Mouse (Mus musculus) liver, embryonic 14.5 days (tissue): ENCODE results near the gene 4933430I17Rik. TPM values are rescaled to one million over a fixed set of nuclear protein-coding genes. Genes with fewer than 3 reads are reported as not detected.
A peak's percentile ranks its signal among the peaks of the same experiment; 100 is the strongest.

Experiments
- ATAC-seq: fragments of 200-750 bp; cut with Nextera tagmentation; 2 replicates; pipeline ENCODE4 v1.8.0; 2017; ENCODE audit warnings: moderate number of reproducible peaks, mild to moderate bottlenecking, moderate library complexity; ENCODE audit not compliant: insufficient read depth
- DNase-seq, 3 experiments: peaks; one replicate each; pipeline ENCODE4 v3.0.0-alpha.2; 2012 to 2013; ENCODE audit warnings: low read depth in 3 of 3, low spot score in 3 of 3
- H3K27ac ChIP-seq: fragments of 300-500 bp; sonication (generic); 2 replicates; pipeline ENCODE4 v1.5.1; 2014; ENCODE audit warnings: moderate library complexity, mild to moderate bottlenecking, control low read depth, inconsistent platforms
- H3K27me3 ChIP-seq: fragments of 300-500 bp; sonication (generic); 2 replicates; pipeline ENCODE4 v1.6.1; 2014; ENCODE audit warnings: mild to moderate bottlenecking, low read length, moderate library complexity; ENCODE audit not compliant: control insufficient read depth, insufficient read depth
- H3K36me3 ChIP-seq: fragments of 300-500 bp; sonication (generic); replicated peaks from 2 replicates; pipeline ENCODE4 v1.6.1; 2014; ENCODE audit warnings: low read depth; ENCODE audit not compliant: control insufficient read depth, insufficient read depth
- H3K4me1 ChIP-seq, 2 experiments: fragments of 200-500 bp in 1 of 2; fragments of 300-500 bp in 1 of 2; sonication (generic) in 1 of 2; replicated peaks; 2 replicates each; pipeline ENCODE4 v1.6.1; 2012 to 2014; ENCODE audit warnings: antibody characterized with exemption in 1 of 2, inconsistent platforms in 1 of 2, low read length in 1 of 2; ENCODE audit not compliant: control insufficient read depth in 2 of 2, insufficient read depth in 2 of 2
- H3K4me2 ChIP-seq: fragments of 300-500 bp; sonication (generic); 2 replicates; pipeline ENCODE4 v1.6.1; 2014; ENCODE audit warnings: low read depth, mild to moderate bottlenecking, control low read depth, moderate library complexity
- H3K4me3 ChIP-seq, 2 experiments: fragments of 200-500 bp in 1 of 2; fragments of 300-500 bp in 1 of 2; sonication (generic) in 1 of 2; 2 replicates each; pipeline ENCODE4 v1.5.1; 2012 to 2014; ENCODE audit warnings: low read depth in 2 of 2, low read length in 2 of 2, mild to moderate bottlenecking in 2 of 2, control low read depth in 1 of 2, inconsistent platforms in 1 of 2, moderate library complexity in 1 of 2; ENCODE audit not compliant: insufficient read depth in 1 of 2
- H3K9ac ChIP-seq: fragments of 300-500 bp; sonication (generic); replicated peaks from 2 replicates; pipeline ENCODE4 v1.6.1; 2014; ENCODE audit warnings: mild to moderate bottlenecking, control low read depth, moderate library complexity
- H3K9me3 ChIP-seq: fragments of 300-500 bp; sonication (generic); 2 replicates; pipeline ENCODE4 v1.6.1; 2016; ENCODE audit warnings: low read length, mixed read lengths; ENCODE audit not compliant: control insufficient read depth
- CTCF ChIP-seq: IDR thresholded peaks from 2 replicates; pipeline ENCODE4 v1.5.1; 2016; ENCODE audit warnings: antibody characterized with exemption, low read depth, control low read depth
- EP300 ChIP-seq: IDR thresholded peaks from 2 replicates; pipeline ENCODE4 v1.6.1; 2016; ENCODE audit warnings: antibody characterized with exemption, low read depth
- WGBS: fragments of 180-500 bp; shearing (Covaris S2); extraction: QIAGEN DNeasy Blood & Tissue Kit; methylation state at CpG from one replicate; pipeline ENCODE4 v1.1.7; 2014; ENCODE audit not compliant: insufficient replicate concordance; 5-methylcytosine and 5-hydroxymethylcytosine counted together
- polyA plus RNA-seq, 2 experiments: library from polyadenylated mRNA; depleted of rRNA in 1 of 2; stranded (reverse) in 1 of 2; unstranded in 1 of 2; fragments of >200 nt; fragmentation: Nextera tagmentation in 1 of 2; extraction: Ambion mirVana in 1 of 2; gene quantifications; 2 replicates each; pipeline versions ENCODE4 v1.2.1 to v1.2.3; 2012 to 2014

4933430I17Rik gene
- polyA plus RNA-seq, 2 experiments, result 0.12 to 0.20 TPM

DNA sequence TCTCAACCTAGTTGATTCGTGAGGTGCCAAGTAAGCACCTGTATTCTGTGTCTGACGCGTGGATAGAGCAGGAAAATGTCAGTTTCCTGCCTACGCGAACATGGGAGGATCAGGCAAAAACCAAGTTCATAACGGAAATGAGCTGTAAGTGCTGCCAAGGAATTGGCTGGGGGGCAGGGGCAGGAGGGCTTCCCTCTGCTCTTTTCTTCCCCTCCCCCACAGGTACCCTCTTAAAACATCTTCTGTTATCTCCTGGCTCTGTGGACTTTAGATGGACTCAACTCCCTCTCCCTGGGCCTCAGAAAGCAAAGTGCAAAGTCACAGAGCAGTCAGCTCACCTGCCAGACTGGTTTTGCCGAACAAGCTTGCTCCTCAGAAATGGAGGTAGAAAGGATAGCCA is 22.2 kb upstream of the 4933430I17Rik start:
- ATAC-seq (no peak), DNase-seq (no peak)
- Histone ChIP-seq H3K9me3 (no peaks in the 10 kb centered on the region), H3K27ac (peak overlapping the region; percentile 16; the same call in 1 of the 2 replicates), H3K4me1 (peaks cover 2 to 22% of the 10 kb centered on the region in 2 experiments; a peak in 3 of 4 replicates), H3K4me3 (peak overlapping the region in 1 of 2 experiments; percentile 73; a peak in 1 of 4 replicates), H3K4me2 (peak overlapping the region; percentile 76), H3K9ac (no peak overlapping the region), H3K36me3 (peaks cover 9% of the 10 kb centered on the region), H3K27me3 (no peaks in the 10 kb centered on the region)
- WGBS, result 52% methylated on average over 7 of the region's 7 CpGs
- no peak for TF ChIP-seq EP300
- no peak for TF ChIP-seq CTCF

DNA sequence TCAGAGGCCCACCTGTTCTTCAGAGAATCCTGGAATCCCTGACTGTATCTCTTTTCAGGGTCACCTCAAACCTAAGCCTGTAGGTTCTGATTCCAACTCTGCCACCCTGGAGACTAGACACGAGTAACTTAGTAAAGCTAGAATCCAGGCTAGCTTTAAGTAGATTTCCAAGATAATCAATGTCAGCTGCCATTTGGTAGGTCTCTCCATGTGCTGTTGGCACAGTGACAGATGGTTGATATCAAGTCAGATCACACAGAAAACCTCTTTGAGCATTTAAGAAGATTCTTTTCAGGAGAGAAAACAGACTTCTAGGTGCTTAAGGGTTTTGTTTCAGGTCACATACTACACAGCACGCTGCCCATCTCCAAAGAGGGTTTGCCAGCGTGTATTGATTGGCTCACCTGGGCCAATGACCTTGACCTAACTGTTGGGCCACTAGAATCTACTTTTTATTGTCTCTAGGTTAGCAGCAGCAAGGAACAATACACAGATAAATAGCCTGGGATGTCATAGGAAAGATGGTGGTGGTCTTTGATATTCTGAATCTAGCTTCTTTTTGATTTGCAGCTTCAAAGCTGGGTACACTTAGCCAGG is 21.7 kb upstream of the 4933430I17Rik start, which contains the start of gene Hdhd3:
Gene Hdhd3, minus strand, starts transcription at position 94 of the 597 bp plus-strand sequence.
- Histone ChIP-seq H3K9me3 (no peaks in the 10 kb centered on the region), H3K4me2 (peak within 1 kb of the TSS; percentile 76), H3K4me1 (peaks cover 2 to 23% of the 10 kb centered on the region in 2 experiments; a peak in 3 of 4 replicates), H3K9ac (peak within 1 kb of the TSS; percentile 70), H3K36me3 (peaks cover 14% of the 10 kb centered on the region), H3K27ac (peak within 1 kb of the TSS; percentile 16), H3K27me3 (no peaks in the 10 kb centered on the region), H3K4me3 (peak within 1 kb of the TSS; percentile 73 to 90)
- DNase-seq (no peak), ATAC-seq (no peak)
- 73% methylated on average over 3 of the region's 3 CpGs for WGBS
- no peak for TF ChIP-seq EP300
- no peak for TF ChIP-seq CTCF

DNA sequence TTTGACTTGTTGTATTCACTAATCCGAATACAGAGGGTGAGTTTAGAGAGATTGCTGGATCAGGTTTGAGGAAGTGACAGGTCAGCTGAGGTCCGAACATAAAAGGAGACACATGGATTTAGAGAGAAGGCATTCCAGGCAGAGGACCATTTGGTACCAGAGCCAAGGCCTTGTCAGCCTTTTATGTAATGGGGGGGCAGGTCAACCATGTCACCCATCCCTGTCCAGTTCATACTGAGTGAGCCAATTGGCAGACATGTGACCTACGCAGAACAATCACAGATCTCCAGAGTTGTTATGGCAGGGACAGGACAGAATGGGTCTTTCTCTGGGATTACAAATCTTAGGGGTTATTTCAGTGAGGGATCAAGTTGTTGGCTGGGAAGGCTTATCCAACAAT is 19.2 kb upstream of the 4933430I17Rik start:
- DNase-seq, result no peak

DNA sequence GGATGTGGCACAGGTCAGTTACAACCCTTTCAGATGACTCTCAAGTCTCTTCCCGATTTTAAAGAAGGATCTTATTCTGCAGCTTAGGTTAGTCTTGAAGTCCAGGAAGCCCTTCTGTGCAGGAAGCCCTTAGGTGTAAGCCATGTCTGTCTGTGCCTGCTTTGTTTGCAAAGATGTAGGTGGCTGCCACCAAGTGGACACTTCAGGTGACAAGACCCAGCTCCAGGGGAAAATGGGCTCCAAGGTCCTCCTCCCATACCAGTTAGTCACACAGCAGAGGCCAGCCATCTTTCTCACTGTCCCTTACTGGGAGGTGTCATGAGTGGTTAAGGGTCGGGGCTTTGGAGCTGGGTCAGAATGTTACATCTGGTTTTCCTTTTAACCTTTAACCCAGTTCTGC is 18.4 kb upstream of the 4933430I17Rik start:
- H3K27ac ChIP-seq, result peak overlapping the region; percentile 55

More for the DNA sequence above, 19.2 kb upstream of the 4933430I17Rik start:
- no peaks in the 10 kb centered on the region for H3K9me3 ChIP-seq
- WGBS, result 73% methylated on average over 3 of the region's 3 CpGs
- no peak for TF ChIP-seq CTCF
- H3K36me3 ChIP-seq, result peaks cover 39% of the 10 kb centered on the region
- H3K4me3 ChIP-seq, result no peak overlapping the region
- H3K9ac ChIP-seq, result no peak overlapping the region
- ATAC-seq, result peak; percentile 16
- H3K4me1 ChIP-seq, result peaks cover 2 to 25% of the 10 kb centered on the region in 2 experiments; a peak in 3 of 4 replicates
- H3K27ac ChIP-seq, result peak overlapping the region; percentile 35
- no peak overlapping the region for H3K4me2 ChIP-seq
- no peaks in the 10 kb centered on the region for H3K27me3 ChIP-seq

DNA sequence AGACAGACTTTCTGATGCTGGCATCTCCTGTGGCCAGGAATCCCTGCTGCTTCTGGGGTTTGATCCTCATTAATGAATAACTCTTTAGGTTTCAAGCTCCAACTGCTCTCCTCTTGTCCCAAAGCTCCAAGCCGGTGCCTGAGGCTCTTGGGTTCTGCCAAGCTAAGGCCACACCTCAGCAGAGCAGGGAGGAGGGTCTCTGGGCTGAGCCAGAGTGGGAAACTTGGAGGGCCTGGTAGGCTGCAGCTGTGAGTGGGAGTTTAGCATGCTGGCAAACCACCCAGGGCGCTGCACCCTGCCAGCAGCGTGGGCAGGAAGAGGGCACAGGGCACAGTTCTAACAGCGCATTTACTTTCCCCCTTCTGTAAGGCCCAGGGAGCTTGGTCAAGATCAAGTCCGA is 16.3 kb upstream of the 4933430I17Rik start:
- Histone ChIP-seq H3K27me3 (no peaks in the 10 kb centered on the region), H3K36me3 (peaks cover 67% of the 10 kb centered on the region), H3K27ac (no peak overlapping the region), H3K9ac (no peak overlapping the region), H3K4me1 (peaks cover 10 to 30% of the 10 kb centered on the region in 2 experiments), H3K9me3 (no peaks in the 10 kb centered on the region), H3K4me2 (no peak overlapping the region), H3K4me3 (no peak overlapping the region)
- WGBS, result 92% methylated on average over 5 of the region's 5 CpGs
- DNase-seq, result no peak
- ATAC-seq, result no peak
- no peak for TF ChIP-seq EP300
- TF ChIP-seq CTCF, result no peak

More for the DNA sequence above, 18.4 kb upstream of the 4933430I17Rik start:
- DNase-seq (no peak), ATAC-seq (peak; percentile 28)
- H3K4me3 ChIP-seq, result no peak overlapping the region
- 51% methylated on average over 2 of the region's 2 CpGs for WGBS
- no peak overlapping the region for H3K9ac ChIP-seq
- H3K27me3 ChIP-seq, result no peaks in the 10 kb centered on the region
- peaks cover 47% of the 10 kb centered on the region for H3K36me3 ChIP-seq
- TF ChIP-seq CTCF, result peak; percentile 63
- no peak for TF ChIP-seq EP300
- H3K9me3 ChIP-seq, result no peaks in the 10 kb centered on the region
- no peak overlapping the region for H3K4me2 ChIP-seq
- H3K4me1 ChIP-seq, result peaks cover 3 to 24% of the 10 kb centered on the region in 2 experiments
